Mouse (Mus musculus) neural tube, embryonic 11.5 days (tissue): Measurements from ENCODE around the gene Gm10271. TPM values are rescaled to one million over a fixed set of nuclear protein-coding genes. Genes with fewer than 3 reads are reported as not detected.
A peak's percentile ranks its signal among the peaks of the same experiment; 100 is the strongest.

Experiments
- ATAC-seq: fragments of 200-750 bp; cut with Nextera tagmentation; 2 replicates; pipeline ENCODE4 v1.8.0; 2017; ENCODE audit warnings: moderate number of reproducible peaks, mild to moderate bottlenecking, moderate TSS enrichment, moderate library complexity; ENCODE audit not compliant: insufficient read depth, low FRiP score, low TSS enrichment
- DNase-seq: peaks from one replicate; pipeline ENCODE4 v3.0.0-alpha.2; 2015; ENCODE audit warnings: low spot score
- H3K27ac ChIP-seq: fragments of 300-500 bp; sonication (generic); 2 replicates; pipeline ENCODE4 v1.5.1; 2014; ENCODE audit warnings: low read depth, mild to moderate bottlenecking, low read length
- H3K27me3 ChIP-seq: fragments of 300-500 bp; sonication (generic); 2 replicates; pipeline ENCODE4 v1.6.1; 2014; ENCODE audit warnings: mild to moderate bottlenecking, low read length, mixed read lengths; ENCODE audit not compliant: control insufficient read depth, insufficient read depth
- H3K36me3 ChIP-seq: fragments of 300-500 bp; sonication (generic); 2 replicates; pipeline ENCODE4 v1.6.1; 2014; ENCODE audit warnings: mild to moderate bottlenecking, low read length, moderate library complexity, mixed read lengths; ENCODE audit not compliant: control insufficient read depth, insufficient read depth
- H3K4me1 ChIP-seq: fragments of 300-500 bp; sonication (generic); 2 replicates; pipeline ENCODE4 v1.6.1; 2014; ENCODE audit warnings: low read length, mixed read lengths; ENCODE audit not compliant: control insufficient read depth, insufficient read depth
- H3K4me2 ChIP-seq: fragments of 300-500 bp; sonication (generic); 2 replicates; pipeline ENCODE4 v1.6.1; 2014; ENCODE audit warnings: low read depth, mild to moderate bottlenecking, moderate library complexity
- H3K4me3 ChIP-seq: fragments of 300-500 bp; sonication (generic); 2 replicates; pipeline ENCODE4 v1.5.1; 2014; ENCODE audit warnings: low read depth, low read length
- H3K9ac ChIP-seq: fragments of 300-500 bp; sonication (generic); 2 replicates; pipeline ENCODE4 v1.6.1; 2014; ENCODE audit warnings: mild to moderate bottlenecking, low read length
- H3K9me3 ChIP-seq: fragments of 300-500 bp; sonication (generic); 2 replicates; pipeline ENCODE4 v1.6.1; 2016; ENCODE audit warnings: low read length; ENCODE audit not compliant: control insufficient read depth
- WGBS: fragments of 180-500 bp; shearing (Covaris S2); extraction: QIAGEN DNeasy Blood & Tissue Kit; methylation state at CpG from one replicate; pipeline ENCODE4 v1.1.7; 2014; 5-methylcytosine and 5-hydroxymethylcytosine counted together
- polyA plus RNA-seq: library from polyadenylated mRNA; unstranded; fragments of >200 nt; fragmentation: Nextera tagmentation; extraction: Ambion mirVana; gene quantifications from 2 replicates; pipeline ENCODE4 v1.2.1, GENCODE M21; 2014

Gene Gm10271
- not detected in 2 replicates for polyA plus RNA-seq

- H3K27ac ChIP-seq = no peak within 1 kb of the TSS
- H3K27me3 ChIP-seq = no peaks in the 10 kb centered on the region
- H3K4me2 ChIP-seq = no peak within 1 kb of the TSS
- H3K36me3 ChIP-seq = no peaks in the 10 kb centered on the region
- H3K4me3 ChIP-seq = no peak within 1 kb of the TSS
- DNase-seq (no peak), ATAC-seq (no peak)
- WGBS = 99% methylated on average over 6 of the region's 6 CpGs
- H3K4me1 ChIP-seq = no peaks in the 10 kb centered on the region
- H3K9ac ChIP-seq = no peak within 1 kb of the TSS
- H3K9me3 ChIP-seq = no peaks in the 10 kb centered on the region
Observed at GRCm38 (mm10) chr10:116972509-116972908, at the start of gene Gm10271. Gene Gm10271, minus strand, starts transcription at chr10:116972609.

DNA sequence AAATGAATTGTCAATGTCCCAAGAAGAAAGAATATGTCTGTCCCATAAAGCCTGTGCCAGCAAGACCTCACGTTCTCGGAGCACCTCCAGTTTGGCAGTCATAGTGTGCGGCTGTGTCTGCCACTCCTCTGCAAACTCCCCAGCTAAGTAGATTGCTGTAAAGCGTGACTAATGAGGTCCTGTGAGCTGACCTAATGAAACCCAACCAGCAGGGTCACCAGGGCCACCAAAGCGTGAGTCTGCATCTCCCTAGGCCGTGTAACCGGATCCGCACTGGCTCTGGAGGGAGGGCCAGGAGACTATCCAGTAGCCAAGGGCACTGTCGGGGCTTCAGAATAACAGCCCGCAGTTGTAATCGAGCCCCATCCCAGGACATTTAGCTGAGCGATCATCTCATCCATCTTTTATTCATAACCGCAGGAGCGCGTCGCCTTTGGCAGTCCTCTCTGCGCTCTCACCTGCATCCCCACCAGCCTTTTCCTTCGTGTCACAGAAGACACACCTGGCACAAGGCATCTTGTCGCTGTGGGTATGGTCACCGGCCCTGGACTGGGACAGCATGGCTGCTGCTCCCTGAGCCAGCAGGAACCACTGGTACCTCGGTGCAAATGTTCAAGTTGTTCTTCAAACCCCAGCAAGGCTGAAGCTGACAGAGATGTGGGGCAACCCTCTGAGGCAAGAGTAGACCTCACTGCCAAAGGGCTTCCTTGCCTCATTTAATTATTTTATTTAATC is 48.8 kb upstream of the Gm10271 start:
- Histone ChIP-seq H3K4me3 (no peak overlapping the region), H3K9me3 (no peaks in the 10 kb centered on the region), H3K27ac (no peak overlapping the region), H3K36me3 (no peaks in the 10 kb centered on the region), H3K4me2 (peak overlapping the region; percentile 19; the same call in 1 of the 2 replicates), H3K4me1 (0 out of 2 replicates have a peak, but pooled peaks cover 9% of the 10 kb centered on the region), H3K9ac (no peak overlapping the region), H3K27me3 (no peaks in the 10 kb centered on the region)
- 22% methylated on average over 21 of the region's 21 CpGs for WGBS
- DNase-seq (peak; percentile 58), ATAC-seq (peak; percentile 35; the same call in 1 of the 2 replicates)

- DNase-seq = peak; percentile 9
- H3K27me3 ChIP-seq = no peaks in the 10 kb centered on the region
- ATAC-seq = no peak
- no peak overlapping the region for H3K9ac ChIP-seq
- H3K4me3 ChIP-seq = no peak overlapping the region
- no peaks in the 10 kb centered on the region for H3K9me3 ChIP-seq
- H3K36me3 ChIP-seq = no peaks in the 10 kb centered on the region
- H3K27ac ChIP-seq = no peak overlapping the region
- no peak overlapping the region for H3K4me2 ChIP-seq
- 52% methylated on average over 7 of the region's 7 CpGs for WGBS
- H3K4me1 ChIP-seq = 0 out of 2 replicates have a peak, but pooled peaks cover 9% of the 10 kb centered on the region
Observed at GRCm38 (mm10) chr10:117018281-117018840, 46.0 kb upstream of the Gm10271 start.

GRCm38 (mm10) chr10:117014565-117014964 is 42.2 kb upstream of the Gm10271 start:
- no peaks in the 10 kb centered on the region for H3K4me1 ChIP-seq
- no peak for ATAC-seq

GRCm38 (mm10) chr10:117013689-117014390 is 41.4 kb upstream of the Gm10271 start:
- Histone ChIP-seq H3K27me3 (no peaks in the 10 kb centered on the region), H3K4me2 (no peak overlapping the region), H3K4me1 (no peaks in the 10 kb centered on the region), H3K27ac (no peak overlapping the region), H3K4me3 (no peak overlapping the region), H3K9me3 (no peaks in the 10 kb centered on the region), H3K9ac (no peak overlapping the region), H3K36me3 (no peaks in the 10 kb centered on the region)
- ATAC-seq = peak; percentile 83
- peak; percentile 72 for DNase-seq
- 28% methylated on average over 12 of the region's 12 CpGs for whole genome bisulfite sequencing

More at GRCm38 (mm10) chr10:117014565-117014964, 42.2 kb upstream of the Gm10271 start:
- DNase-seq = no peak
- H3K4me2 ChIP-seq = no peak overlapping the region
- H3K36me3 ChIP-seq = no peaks in the 10 kb centered on the region
- no peak overlapping the region for H3K27ac ChIP-seq
- no peaks in the 10 kb centered on the region for H3K27me3 ChIP-seq
- no peak overlapping the region for H3K9ac ChIP-seq
- no peaks in the 10 kb centered on the region for H3K9me3 ChIP-seq
- H3K4me3 ChIP-seq = no peak overlapping the region
- 89% methylated on average over 5 of the region's 5 CpGs for WGBS

GRCm38 (mm10) chr10:117011047-117011446 is 38.6 kb upstream of the Gm10271 start:
- Histone ChIP-seq H3K9ac (no peak overlapping the region), H3K27ac (no peak overlapping the region), H3K4me2 (no peak overlapping the region), H3K27me3 (no peaks in the 10 kb centered on the region), H3K4me1 (no peaks in the 10 kb centered on the region), H3K4me3 (no peak overlapping the region), H3K9me3 (no peaks in the 10 kb centered on the region), H3K36me3 (no peaks in the 10 kb centered on the region)
- DNase-seq (peak; percentile 9), ATAC-seq (no peak)
- WGBS = 59% methylated on average over 8 of the region's 8 CpGs

DNA sequence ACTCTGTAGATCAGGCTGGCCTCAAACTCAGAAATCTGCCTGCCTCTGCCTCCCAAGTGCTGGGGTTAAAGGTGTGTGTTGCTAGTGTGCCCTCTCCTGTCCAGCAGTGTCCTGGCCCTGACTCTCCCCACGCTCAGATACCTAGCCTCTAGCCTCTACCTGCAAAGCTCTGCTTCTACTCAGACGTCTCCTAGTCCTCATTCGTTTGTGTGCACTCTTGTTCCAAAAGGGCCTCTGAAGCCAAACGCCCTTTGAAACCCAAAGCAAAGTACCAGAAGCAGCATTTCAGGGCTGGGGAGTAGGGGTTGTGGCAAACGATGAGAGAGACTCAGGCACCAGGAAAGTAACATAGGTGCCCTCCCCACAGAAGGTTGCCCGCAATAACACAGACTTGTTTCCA is 37.3 kb upstream of the Gm10271 start:
- Histone ChIP-seq H3K4me2 (no peak overlapping the region), H3K9me3 (no peaks in the 10 kb centered on the region), H3K4me1 (no peaks in the 10 kb centered on the region), H3K36me3 (no peaks in the 10 kb centered on the region), H3K27me3 (no peaks in the 10 kb centered on the region), H3K9ac (no peak overlapping the region), H3K4me3 (no peak overlapping the region), H3K27ac (no peak overlapping the region)
- ATAC-seq (no peak), DNase-seq (no peak)
- 86% methylated on average over 6 of the region's 6 CpGs for WGBS

GRCm38 (mm10) chr10:117005707-117006464 is 33.5 kb upstream of the Gm10271 start:
- Histone ChIP-seq H3K4me2 (no peak overlapping the region), H3K27me3 (no peaks in the 10 kb centered on the region), H3K9me3 (no peaks in the 10 kb centered on the region), H3K27ac (no peak overlapping the region), H3K4me1 (no peaks in the 10 kb centered on the region), H3K9ac (no peak overlapping the region), H3K4me3 (no peak overlapping the region), H3K36me3 (no peaks in the 10 kb centered on the region)
- 72% methylated on average over 12 of the region's 12 CpGs for WGBS
- no peak for ATAC-seq
- no peak for DNase-seq
